Mouse (Mus musculus) heart, postnatal 4 days (tissue): Measurements from ENCODE around the gene Rdh9. TPM values are rescaled to one million over a fixed set of nuclear protein-coding genes. Genes with fewer than 3 reads are reported as not detected.

ENCODE experiments used
- DNase-seq: peaks from one replicate; pipeline ENCODE4 v3.0.0; 2021
- total RNA-seq, 2 experiments: library from RNA; stranded (reverse); gene quantifications; 2 replicates each; pipeline ENCODE4 v1.2.3; 2021

Gene Rdh9
- under 1 TPM in 1 of 2 experiments, not detected in 1; 0.19 TPM for total RNA-seq

GRCm38 (mm10) chr10:127776011-127776410 is at the start of gene Rdh9:
Gene Rdh9 (plus strand): TSS chr10:127776386.
- DNase-seq: no peak

- no peak for DNase-seq
Observed at GRCm38 (mm10) chr10:127728437-127728836, 47.7 kb upstream of the Rdh9 start.

- DNase-seq: no peak
Observed at GRCm38 (mm10) chr10:127730285-127730932, 45.8 kb upstream of the Rdh9 start.

GRCm38 (mm10) chr10:127730933-127731310 is 45.3 kb upstream of the Rdh9 start:
- no peak for DNase-seq

- DNase-seq: no peak
Observed at GRCm38 (mm10) chr10:127731397-127731796, 44.8 kb upstream of the Rdh9 start.

- peak; percentile 41 for DNase-seq
Observed at GRCm38 (mm10) chr10:127734434-127734833, 41.8 kb upstream of the Rdh9 start.

GRCm38 (mm10) chr10:127736266-127736665 is 39.9 kb upstream of the Rdh9 start:
- no peak for DNase-seq

- no peak for DNase-seq
Observed at GRCm38 (mm10) chr10:127736916-127737315, 39.3 kb upstream of the Rdh9 start.

- no peak for DNase-seq
Observed at GRCm38 (mm10) chr10:127737552-127737951, 38.6 kb upstream of the Rdh9 start.

GRCm38 (mm10) chr10:127738151-127738882 is 37.9 kb upstream of the Rdh9 start:
- DNase-seq: peak; percentile 61

- DNase-seq: peak; percentile 90
Observed at GRCm38 (mm10) chr10:127739083-127739660, 37.0 kb upstream of the Rdh9 start, which contains the start of gene Zbtb39. Gene Zbtb39 (plus strand): TSS chr10:127739538.

GRCm38 (mm10) chr10:127739661-127740161 is 36.5 kb upstream of the Rdh9 start:
- peak; percentile 49 for DNase-seq

GRCm38 (mm10) chr10:127744661-127745060 is 31.5 kb upstream of the Rdh9 start:
- DNase-seq: peak; percentile 69

GRCm38 (mm10) chr10:127745886-127746285 is 30.3 kb upstream of the Rdh9 start:
- DNase-seq: no peak

- no peak for DNase-seq
Observed at GRCm38 (mm10) chr10:127747254-127747653, 28.9 kb upstream of the Rdh9 start.

GRCm38 (mm10) chr10:127748847-127749612 is 27.2 kb upstream of the Rdh9 start:
- DNase-seq: peak; percentile 36

GRCm38 (mm10) chr10:127750136-127750777 is 25.9 kb upstream of the Rdh9 start:
- DNase-seq: no peak

GRCm38 (mm10) chr10:127751548-127751947 is 24.6 kb upstream of the Rdh9 start, which contains the start of gene Gpr182:
Gene Gpr182 (minus strand): TSS chr10:127751732.
- peak; percentile 54 for DNase-seq

- DNase-seq: peak; percentile 54
Observed at GRCm38 (mm10) chr10:127754566-127755166, 21.5 kb upstream of the Rdh9 start.

- no peak for DNase-seq
Observed at GRCm38 (mm10) chr10:127755246-127755645, 20.9 kb upstream of the Rdh9 start.

GRCm38 (mm10) chr10:127755770-127756468 is 20.3 kb upstream of the Rdh9 start:
- peak; percentile 50 for DNase-seq
